Mouse (Mus musculus) heart, adult 2 months (tissue): ENCODE measurements around the gene Ints12. TPM values are rescaled to one million over a fixed set of nuclear protein-coding genes. Genes with fewer than 3 reads are reported as not detected.

Experiments
- DNase-seq, 2 experiments: peaks; one replicate each; pipeline ENCODE4 v3.0.0; 2021
- H3K27ac ChIP-seq: fragments of 200-600 bp; 2 replicates; pipeline ENCODE4 v1.8.1; 2022
- H3K27me3 ChIP-seq: fragments of 200-500 bp; 2 replicates; pipeline ENCODE4 v1.6.1; 2012; ENCODE audit warnings: mild to moderate bottlenecking, low read length, inconsistent platforms, mixed read lengths; ENCODE audit not compliant: control insufficient read depth, insufficient read depth
- H3K36me3 ChIP-seq: fragments of 200-500 bp; 2 replicates; pipeline ENCODE4 v1.6.1; 2012; ENCODE audit warnings: low read length, inconsistent platforms; ENCODE audit not compliant: control insufficient read depth, insufficient read depth
- H3K4me1 ChIP-seq: fragments of 200-500 bp; 2 replicates; pipeline ENCODE4 v1.6.1; 2011; ENCODE audit warnings: low read length; ENCODE audit not compliant: control insufficient read depth, insufficient read depth
- H3K4me3 ChIP-seq: fragments of 200-600 bp; 2 replicates; pipeline ENCODE4 v1.8.1; 2022
- H3K79me2 ChIP-seq: fragments of 200-500 bp; replicated peaks from 2 replicates; pipeline ENCODE4 v1.6.1; 2012; ENCODE audit warnings: mild to moderate bottlenecking, inconsistent platforms, low read length, moderate library complexity, mixed read lengths; ENCODE audit not compliant: control insufficient read depth, insufficient read depth
- H3K9ac ChIP-seq: fragments of 200-500 bp; 2 replicates; pipeline ENCODE4 v1.6.1; 2012; ENCODE audit warnings: low read depth, mild to moderate bottlenecking, control low read depth, inconsistent platforms, low read length, mixed read lengths
- CTCF ChIP-seq: fragments of 200-600 bp; IDR thresholded peaks from 2 replicates; pipeline ENCODE4 v1.8.1; 2022; ENCODE audit warnings: antibody characterized with exemption, mild to moderate bottlenecking, moderate library complexity
- EP300 ChIP-seq: fragments of 200-500 bp; IDR thresholded peaks from 2 replicates; pipeline ENCODE4 v1.6.1; 2011; ENCODE audit warnings: low read depth, low read length, control low read depth; ENCODE audit not compliant: insufficient read depth
- POLR2A ChIP-seq: fragments of 200-500 bp; IDR thresholded peaks from 2 replicates; pipeline ENCODE4 v1.6.1; 2011; ENCODE audit warnings: mild to moderate bottlenecking, low read depth, low read length, control low read depth; ENCODE audit not compliant: insufficient read depth
- WGBS: fragments of 180-500 bp; shearing (Covaris S2); methylation state at CpG from one replicate; pipeline ENCODE4 v1.1.7; 2018; 5-methylcytosine and 5-hydroxymethylcytosine counted together
- intact Hi-C: fragments of 180-260 bp; cut with DNase I; formaldehyde crosslinking; loops from one replicate; pipeline ENCODE4 v1.15.1; 2025
- polyA plus RNA-seq: library from polyadenylated mRNA; depleted of rRNA; stranded (reverse); fragments of >200 nt; gene quantifications from 2 replicates; pipeline ENCODE4 v1.2.3, GENCODE M21; 2012
- total RNA-seq, 2 experiments: library from RNA; stranded (reverse); gene quantifications; 2 replicates each; pipeline ENCODE4 v1.2.3; 2021

Ints12 gene
- total and polyA plus RNA-seq, 3 experiments = 4.6 to 8.5 (median 6.8) TPM

DNA sequence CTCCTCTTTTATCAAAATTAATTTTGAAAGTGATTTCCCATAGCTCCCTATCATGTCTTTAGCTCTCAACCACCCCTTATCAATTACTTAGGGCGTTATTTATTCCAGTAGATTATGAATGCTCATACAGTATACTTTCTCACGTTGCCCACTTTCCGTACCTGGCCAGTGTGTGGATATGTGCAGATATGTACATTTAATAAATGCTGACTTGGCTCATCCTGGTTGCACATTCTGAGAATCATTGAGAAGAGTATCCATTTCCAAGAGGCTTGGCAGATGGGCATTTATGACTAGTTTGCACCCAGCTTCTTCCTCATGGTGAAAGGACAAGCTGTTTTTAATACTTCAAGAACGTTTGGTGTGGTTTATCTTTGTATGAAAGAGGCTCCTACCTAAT lies 18.2 kb downstream of the Ints12 start:
- no peak overlapping the region for H3K9ac ChIP-seq
- H3K79me2 ChIP-seq = no peaks in the 10 kb centered on the region
- H3K27me3 ChIP-seq = no peaks in the 10 kb centered on the region
- no peak overlapping the region for H3K27ac ChIP-seq
- 86% methylated on average over 4 of the region's 4 CpGs for WGBS
- no peak for TF ChIP-seq CTCF
- TF ChIP-seq POLR2A = no peak
- TF ChIP-seq EP300 = no peak
- H3K4me3 ChIP-seq = no peak overlapping the region
- intact Hi-C loops = loop anchor here (10.0 kb wide), 1 partner anchor 1525 kb away; no protein-coding TSS in a partner anchor
- no peak for DNase-seq
- H3K4me1 ChIP-seq = no peaks in the 10 kb centered on the region
- no peaks in the 10 kb centered on the region; the same call in 1 of the 2 replicates for H3K36me3 ChIP-seq

DNA sequence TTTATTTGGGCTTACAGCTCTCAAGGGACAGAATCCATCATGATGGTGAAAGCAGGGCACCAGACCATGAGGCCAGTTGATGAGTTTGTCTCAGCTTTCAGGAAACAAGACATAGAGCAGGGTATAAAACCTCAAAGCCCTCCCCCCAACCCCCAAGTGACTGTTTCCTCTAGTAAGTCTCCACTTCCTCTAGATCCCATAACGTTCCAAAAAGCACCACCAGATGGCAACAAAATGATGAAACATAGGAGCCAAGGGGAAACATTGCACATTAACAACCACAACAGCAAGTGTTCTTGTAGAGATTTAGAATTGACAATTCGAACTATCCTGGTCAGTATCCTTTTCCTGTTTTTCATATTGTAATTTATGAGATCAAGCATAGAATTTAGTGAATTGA lies 20.1 kb downstream of the Ints12 start:
- H3K4me1 ChIP-seq = no peaks in the 10 kb centered on the region
- H3K4me3 ChIP-seq = no peak overlapping the region
- WGBS = 18% methylated on average over 2 of the region's 2 CpGs
- no peak for DNase-seq
- no peak for TF ChIP-seq POLR2A
- TF ChIP-seq CTCF = peak; percentile 58
- intact Hi-C loops = no loop called here
- no peaks in the 10 kb centered on the region for H3K27me3 ChIP-seq
- H3K36me3 ChIP-seq = no peaks in the 10 kb centered on the region; the same call in 1 of the 2 replicates
- no peaks in the 10 kb centered on the region for H3K79me2 ChIP-seq
- no peak overlapping the region for H3K27ac ChIP-seq
- H3K9ac ChIP-seq = no peak overlapping the region

DNA sequence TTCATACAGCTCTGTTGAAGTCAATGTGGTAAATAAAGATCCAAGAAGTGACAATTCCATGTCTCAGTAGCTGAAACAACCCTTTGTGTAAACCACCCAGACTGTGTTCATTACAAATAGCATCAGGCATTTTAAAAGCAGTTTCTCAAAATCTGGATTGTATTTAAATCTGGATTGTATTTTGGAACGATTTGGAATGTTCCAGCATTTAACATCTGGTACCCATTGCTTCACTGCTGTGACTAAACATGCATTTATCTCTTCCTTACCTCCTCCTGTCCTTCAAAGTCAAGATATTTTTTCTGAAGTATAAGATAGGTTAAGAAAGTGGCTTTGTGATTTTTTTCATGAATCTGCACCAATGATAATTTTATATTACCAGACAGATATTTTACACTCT lies 21.6 kb downstream of the Ints12 start:
- no peaks in the 10 kb centered on the region for H3K36me3 ChIP-seq
- WGBS = 42% methylated on average over 1 of the region's 1 CpGs
- no peak overlapping the region for H3K9ac ChIP-seq
- no peak overlapping the region for H3K4me3 ChIP-seq
- no peak overlapping the region for H3K27ac ChIP-seq
- H3K79me2 ChIP-seq = no peaks in the 10 kb centered on the region
- no peaks in the 10 kb centered on the region for H3K4me1 ChIP-seq
- TF ChIP-seq EP300 = no peak
- TF ChIP-seq POLR2A = no peak
- no peak for TF ChIP-seq CTCF
- no peak for DNase-seq
- no peaks in the 10 kb centered on the region for H3K27me3 ChIP-seq
- intact Hi-C loops = no loop called here

DNA sequence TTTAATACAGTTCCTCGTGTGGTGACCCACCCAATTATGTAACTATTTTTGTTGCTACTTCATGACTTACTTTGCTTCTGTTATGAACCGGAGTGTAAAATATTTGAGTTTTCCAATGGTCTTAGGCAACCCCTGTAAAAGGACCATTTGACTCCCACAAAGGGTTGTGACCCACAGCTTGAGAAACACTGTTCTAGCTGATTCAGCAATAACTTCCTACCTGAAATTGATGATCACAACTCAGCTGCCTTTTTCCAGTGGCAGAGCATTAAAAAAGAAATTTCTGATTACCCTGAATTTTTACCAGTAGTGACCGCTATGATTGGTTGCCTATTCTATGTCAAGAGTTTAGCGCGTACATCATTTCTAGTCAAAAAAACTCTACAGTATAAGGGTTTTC lies 39.7 kb downstream of the Ints12 start:
- no peak for DNase-seq
- Histone ChIP-seq H3K27ac (no peak overlapping the region), H3K79me2 (no peaks in the 10 kb centered on the region), H3K9ac (no peak overlapping the region), H3K36me3 (no peaks in the 10 kb centered on the region), H3K4me3 (no peak overlapping the region), H3K4me1 (no peaks in the 10 kb centered on the region), H3K27me3 (no peaks in the 10 kb centered on the region)
- 94% methylated on average over 5 of the region's 5 CpGs for WGBS
- intact Hi-C loops = no loop called here
- TF ChIP-seq POLR2A = no peak
- TF ChIP-seq EP300 = no peak
- TF ChIP-seq CTCF = no peak

DNA sequence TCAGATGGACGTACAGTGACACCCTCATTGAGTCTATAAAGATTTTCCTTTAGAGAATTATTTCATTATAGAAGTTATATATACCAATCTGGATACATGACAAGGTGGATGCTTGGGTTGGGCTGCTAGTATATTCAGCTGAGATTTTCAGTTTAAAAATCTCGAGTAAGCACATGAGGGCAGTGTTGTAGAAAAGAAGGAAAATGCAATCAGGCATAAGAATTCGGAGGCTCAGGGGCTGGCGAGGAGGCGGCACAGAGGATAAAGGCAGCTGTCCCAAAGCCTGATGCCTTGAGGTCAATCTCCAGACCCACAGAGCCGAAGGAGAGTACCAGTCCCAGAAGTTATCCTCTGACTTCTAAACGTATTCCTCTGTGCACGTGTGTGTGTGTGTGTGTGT lies 41.0 kb downstream of the Ints12 start:
- H3K9ac ChIP-seq = no peak overlapping the region
- no peak overlapping the region for H3K27ac ChIP-seq
- intact Hi-C loops = no loop called here
- no peak for DNase-seq
- no peaks in the 10 kb centered on the region for H3K4me1 ChIP-seq
- no peak overlapping the region for H3K4me3 ChIP-seq
- 68% methylated on average over 8 of the region's 8 CpGs for WGBS
- TF ChIP-seq EP300 (no peak), CTCF (no peak), POLR2A (no peak)
- H3K27me3 ChIP-seq = no peaks in the 10 kb centered on the region
- H3K36me3 ChIP-seq = no peaks in the 10 kb centered on the region
- no peaks in the 10 kb centered on the region for H3K79me2 ChIP-seq

DNA sequence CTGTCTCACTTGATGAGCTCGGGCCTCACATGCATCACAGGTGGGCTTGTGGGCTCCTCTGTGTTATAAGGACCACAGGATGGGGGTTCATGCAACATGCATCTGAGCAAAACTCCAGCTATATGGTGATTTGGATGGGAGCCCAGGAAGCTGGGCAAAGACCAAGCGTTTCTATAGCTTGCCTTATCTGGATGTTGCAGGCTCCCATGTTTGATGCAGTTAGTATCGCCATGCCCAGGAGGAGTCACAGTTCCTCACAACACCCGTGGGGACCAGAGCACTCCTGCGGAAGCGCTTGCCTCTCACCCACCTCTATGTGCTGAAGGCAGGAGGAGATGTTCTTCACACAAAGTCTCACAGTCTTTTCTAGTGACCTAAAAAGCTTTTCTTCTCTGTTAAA lies 50.2 kb downstream of the Ints12 start:
- H3K36me3 ChIP-seq = no peaks in the 10 kb centered on the region
- H3K4me3 ChIP-seq = no peak overlapping the region
- H3K79me2 ChIP-seq = no peaks in the 10 kb centered on the region
- intact Hi-C loops = no loop called here
- H3K27me3 ChIP-seq = no peaks in the 10 kb centered on the region
- DNase-seq = no peak
- no peaks in the 10 kb centered on the region for H3K4me1 ChIP-seq
- no peak overlapping the region for H3K27ac ChIP-seq
- TF ChIP-seq CTCF (no peak), POLR2A (no peak), EP300 (no peak)
- H3K9ac ChIP-seq = no peak overlapping the region
- 76% methylated on average over 6 of the region's 6 CpGs for WGBS
